Mouse (Mus musculus): Measurements from ENCODE around the gene Hsd17b14.

The Hsd17b14 gene

DNA sequence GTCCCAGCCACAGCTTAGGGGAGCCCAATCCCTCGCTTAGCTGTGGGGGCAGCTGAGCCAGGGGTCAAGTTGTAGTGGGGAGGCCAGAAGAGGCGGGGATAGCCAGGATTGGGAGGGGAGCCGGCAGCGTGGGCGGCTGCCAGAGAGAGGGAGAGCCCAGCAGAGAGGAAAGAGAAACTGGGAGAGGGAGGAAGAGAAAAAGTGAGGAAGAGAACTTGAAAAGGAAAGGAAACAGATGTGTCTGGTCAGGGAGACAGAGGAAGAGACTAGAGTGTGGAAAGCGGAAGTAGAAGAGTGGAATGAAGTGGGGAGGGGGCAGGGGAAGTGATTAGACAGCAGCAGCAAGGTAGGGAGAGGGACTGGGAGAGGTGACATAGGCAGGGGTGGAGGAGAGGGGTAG, 25.2 kb upstream of the Hsd17b14 start:
- no peak for DNase-seq (ENCODE audit: low spot score)

DNA sequence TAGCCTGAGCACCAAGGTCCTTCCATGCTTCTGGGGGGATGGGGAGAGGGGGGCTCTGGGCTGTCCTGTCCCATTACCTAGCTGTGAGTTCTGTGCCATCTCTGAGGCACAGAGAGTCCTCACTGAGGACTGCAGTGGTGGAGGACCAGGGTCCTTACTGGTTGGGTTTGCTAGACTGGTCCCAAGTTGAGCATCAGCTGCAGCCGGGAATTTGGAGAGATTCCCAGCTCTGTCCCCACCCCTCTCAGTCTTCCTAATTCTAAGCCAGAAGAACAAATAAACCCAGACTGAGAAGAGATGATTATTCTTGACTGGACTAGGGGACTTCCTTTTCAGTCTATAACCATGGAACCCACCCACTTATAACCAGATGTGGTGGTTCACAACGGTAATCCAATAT, 24.1 kb upstream of the Hsd17b14 start:
- no peak for DNase-seq (ENCODE audit: low spot score)

DNA sequence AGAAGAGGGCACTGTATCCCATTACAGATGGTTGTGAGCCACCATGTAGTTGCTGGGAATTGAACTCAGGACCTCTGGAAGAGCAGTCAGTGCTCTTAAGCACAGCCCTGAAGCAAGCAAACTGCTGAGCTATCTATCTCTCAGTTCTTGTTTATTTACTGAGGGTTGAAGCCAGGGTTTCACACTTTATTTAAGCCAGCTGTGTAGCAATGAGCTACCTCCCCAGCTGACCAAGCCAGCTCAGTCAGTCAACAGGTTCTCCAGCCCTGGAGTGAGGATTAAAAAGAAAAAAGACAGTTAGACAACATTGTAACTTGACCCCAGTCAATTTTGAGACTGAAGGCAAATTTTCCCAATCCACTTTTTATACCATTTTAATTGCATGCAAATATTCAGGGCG, 19.0 kb upstream of the Hsd17b14 start:
- DNase-seq (ENCODE audit: low spot score), result no peak

DNA sequence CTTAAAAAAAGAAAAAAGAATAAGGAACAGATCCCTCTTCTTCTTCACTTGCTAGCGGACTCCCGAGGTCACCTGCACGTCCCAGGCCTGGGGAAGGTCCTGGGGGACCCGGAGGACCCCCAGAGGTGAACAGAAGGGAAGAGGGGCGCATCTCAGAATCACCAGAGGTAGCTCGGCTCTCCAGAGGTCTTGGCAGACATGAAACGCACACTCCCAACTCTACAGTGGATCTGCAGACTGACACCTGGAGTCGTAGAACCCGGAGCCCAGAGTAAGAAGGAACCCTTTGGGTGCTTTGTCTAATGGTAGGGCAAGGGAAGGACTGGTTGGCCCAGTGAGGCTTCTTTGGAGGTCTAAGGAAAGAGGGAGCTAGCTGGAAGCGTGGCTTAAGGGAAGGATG, 17.1 kb upstream of the Hsd17b14 start:
- no peak for DNase-seq (ENCODE audit: low spot score)

DNA sequence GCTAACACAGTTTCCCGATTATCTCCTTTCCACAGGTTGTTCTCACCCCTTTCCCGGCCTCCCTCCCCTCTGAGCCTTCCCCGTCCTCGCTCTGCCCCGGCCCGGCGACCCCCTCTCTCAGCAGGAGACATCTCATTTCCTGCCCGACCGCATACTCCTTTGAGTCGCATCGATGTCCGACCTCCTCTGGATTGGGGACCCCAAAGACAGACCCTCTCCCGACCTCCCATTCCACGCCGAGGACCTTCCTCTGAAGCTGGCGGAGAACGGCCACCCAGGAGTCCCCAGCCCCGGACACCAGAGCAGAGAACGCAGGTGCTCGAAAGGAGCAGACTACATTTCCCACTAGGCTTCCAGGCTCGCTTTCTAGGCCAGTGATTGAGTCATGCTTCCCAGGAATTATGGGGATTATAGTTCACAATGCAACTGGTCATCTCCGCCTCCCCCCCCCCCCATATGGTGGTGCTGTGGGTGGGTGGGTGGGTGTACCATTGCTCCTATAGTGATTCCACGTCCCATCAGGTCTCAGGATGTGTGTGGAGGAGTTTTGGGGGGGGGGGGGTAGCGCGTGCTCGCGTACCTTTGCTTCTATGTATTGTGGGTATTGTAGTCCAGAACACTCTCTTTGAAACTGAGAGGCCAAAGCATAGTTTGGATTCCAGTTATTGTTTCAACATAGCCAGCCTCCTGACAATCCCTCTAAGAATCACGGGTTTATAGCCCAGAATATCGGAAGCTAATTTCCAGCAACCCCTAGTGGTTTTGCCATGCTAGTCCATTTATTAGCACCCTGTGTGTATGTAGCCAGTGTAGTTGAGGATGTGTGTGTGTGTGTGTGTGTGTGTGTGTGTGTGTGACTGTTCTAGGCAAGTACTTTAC, 16.3 kb upstream of the Hsd17b14 start:
- DNase-seq (ENCODE audit: low spot score), result no peak

DNA sequence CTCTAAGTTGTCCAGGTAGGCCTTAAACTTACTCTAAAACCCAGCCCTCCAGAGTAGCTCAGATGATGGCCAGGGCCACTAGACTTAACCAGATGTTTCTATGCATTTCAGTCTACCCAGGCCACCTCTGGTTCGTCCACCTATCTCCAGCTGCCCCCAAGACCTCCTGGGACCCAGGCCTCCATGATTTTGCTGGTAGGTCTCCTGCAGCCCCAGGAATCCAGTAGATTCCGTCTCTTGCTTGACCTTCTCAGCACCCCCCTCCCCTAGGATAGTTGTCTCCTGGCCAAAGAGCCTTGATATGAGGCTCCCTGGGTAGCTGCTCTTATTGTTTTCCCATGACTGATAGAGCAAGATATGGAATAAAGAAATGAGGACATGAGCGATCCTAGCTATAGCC, 15.6 kb upstream of the Hsd17b14 start:
- DNase-seq (ENCODE audit: low spot score), result no peak

DNA sequence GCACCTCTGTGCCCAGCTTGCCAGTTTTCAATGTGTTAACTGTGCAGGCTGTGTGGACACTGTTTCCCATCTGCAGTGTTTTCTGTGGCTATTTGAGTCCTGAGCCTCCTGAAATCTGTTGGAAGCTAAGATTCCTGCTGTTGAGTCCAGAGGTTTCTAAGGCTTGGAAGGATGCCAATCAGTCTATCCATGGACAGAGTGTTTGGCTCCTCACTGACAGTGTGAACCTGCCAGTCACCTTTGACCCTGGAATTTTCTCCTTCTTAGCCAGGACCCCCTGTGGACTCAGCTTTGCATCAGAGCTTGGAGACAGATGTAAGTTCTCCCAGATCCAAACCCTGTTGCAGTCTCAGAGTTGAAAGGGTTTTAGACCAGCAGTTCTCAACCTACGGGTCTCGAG, 14.5 kb upstream of the Hsd17b14 start:
- no peak for DNase-seq (ENCODE audit: low spot score)

DNA sequence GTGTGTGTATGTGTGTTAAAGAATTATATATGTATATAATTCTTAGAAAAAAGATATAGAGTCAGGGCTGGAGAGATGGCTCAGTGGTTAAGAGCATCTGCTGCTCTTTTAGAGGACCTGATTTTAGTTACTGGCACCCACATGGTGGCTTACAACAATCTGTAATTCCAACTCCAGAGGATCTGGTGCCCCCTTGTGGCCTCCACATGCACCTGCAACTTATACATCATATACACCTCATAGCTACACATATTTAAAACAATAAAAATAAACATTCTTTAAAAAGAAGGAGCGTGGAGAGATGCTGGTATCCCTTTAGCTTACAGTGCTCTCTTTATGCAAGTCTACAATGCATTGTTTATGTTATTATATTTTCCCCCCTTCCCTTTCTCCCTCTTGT, 10.2 kb upstream of the Hsd17b14 start:
- no peak for DNase-seq (ENCODE audit: low spot score)

DNA sequence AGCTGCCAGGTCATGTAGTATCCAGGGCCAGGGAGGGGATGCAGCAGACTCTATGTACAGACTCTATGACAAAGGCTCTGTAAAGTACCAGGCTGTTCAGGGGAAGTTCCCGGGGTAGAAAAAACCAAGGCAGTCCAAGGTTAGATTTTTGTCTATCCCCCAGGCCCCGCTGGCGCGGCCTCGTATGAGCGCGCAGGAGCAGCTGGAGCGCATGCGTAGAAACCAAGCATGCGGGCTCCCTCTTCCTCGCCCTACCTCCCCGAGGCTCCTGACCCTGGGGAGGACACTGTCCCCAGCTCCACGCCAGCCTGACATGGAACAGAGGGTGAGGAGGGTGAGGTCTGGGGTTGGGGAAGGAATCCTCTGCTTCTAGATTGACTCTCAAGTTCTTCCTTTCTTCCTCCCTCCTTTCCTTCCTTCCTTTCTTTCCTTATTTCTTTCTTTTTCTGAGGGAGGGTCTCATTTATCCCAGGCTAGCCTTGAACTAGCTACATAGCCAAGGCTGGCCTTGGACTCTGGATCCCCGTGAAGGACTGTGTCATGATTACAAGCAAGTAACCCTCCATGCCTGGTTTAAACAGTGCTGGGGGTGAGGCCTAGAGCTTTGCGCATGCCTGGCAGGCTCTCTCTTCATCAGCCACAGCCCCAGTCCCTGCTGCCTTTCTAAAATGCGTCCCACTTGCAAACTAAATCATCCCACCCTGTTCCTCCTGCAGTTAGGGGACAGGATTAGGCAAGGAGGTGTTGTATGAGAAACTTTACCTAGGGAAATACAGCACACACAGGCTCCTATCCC, 4.9 kb upstream of the Hsd17b14 start:
- DNase-seq (ENCODE audit: low spot score), result no peak

DNA sequence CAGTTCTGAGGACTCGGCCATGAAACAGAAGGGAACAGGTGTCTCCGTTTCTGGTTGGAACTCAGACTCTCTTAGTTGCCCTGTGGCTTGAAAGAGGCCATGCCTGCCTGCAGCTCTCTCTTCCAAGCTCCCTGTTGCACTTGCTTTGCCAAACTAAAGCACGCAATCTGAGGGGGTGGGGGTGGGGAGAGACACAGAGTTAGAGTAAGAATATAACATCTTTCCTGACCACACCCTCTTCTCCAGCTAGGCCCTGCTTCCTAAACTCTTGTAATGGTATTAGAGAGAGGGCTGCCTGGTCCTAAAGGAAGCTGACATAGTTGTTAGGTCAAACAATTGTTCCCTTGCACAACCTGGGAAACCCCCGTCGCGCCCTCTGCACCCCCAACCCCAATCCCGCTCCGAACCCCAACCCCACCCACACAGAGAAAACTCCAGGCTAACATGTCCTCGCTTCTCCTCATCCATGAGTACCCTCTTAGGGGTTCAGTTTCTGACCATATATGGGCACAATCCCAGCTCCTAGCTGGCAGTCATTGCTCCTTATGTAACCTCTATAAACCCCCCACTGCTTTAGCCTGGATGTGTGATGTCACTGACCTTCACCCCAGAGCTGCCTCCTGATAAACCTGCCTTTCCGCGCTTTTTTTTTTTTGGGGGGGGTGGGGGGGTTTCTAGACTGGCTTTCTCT, 3.7 kb upstream of the Hsd17b14 start:
- no peak for DNase-seq (ENCODE audit: low spot score)

DNA sequence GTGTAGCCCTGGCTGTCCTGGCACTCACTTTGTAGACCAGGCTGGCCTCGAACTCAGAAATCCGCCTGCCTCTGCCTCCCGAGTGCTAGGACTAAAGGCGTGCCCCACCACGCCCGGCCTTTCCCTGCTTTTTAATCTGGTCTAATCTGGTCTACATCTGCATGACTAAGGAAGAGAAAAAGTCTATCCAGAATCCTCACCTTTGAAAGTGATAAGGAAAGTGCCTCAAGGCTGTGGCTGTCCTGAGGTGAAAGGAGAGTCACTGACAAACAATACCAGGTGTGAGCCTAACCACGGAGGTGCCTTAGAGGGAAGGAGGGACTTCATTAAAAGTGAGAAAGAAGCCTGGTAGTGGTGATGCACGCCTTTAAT, 3.2 kb upstream of the Hsd17b14 start:
- no peak for DNase-seq (ENCODE audit: low spot score)

DNA sequence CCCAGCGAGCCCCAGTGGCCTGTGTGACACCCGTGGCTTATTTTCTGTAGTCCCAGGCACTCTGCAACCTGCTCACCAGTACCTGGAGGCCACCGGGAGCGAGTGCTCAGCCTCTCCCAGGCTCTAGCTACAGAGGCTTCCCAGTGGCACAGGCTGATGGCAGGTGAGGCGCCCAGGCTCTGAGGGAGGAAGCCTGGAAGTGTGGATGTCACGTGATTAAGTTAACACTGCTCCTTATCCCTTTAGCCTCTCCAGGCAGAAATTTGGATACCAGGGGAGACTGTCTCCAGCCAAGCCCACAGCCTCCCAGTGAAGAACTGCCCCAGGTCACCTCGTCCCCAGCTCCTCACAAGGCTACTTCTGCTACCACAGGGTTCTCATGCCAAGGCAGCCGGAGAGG, 1.2 kb upstream of the Hsd17b14 start:
- DNase-seq (ENCODE audit: low spot score), result no peak

DNA sequence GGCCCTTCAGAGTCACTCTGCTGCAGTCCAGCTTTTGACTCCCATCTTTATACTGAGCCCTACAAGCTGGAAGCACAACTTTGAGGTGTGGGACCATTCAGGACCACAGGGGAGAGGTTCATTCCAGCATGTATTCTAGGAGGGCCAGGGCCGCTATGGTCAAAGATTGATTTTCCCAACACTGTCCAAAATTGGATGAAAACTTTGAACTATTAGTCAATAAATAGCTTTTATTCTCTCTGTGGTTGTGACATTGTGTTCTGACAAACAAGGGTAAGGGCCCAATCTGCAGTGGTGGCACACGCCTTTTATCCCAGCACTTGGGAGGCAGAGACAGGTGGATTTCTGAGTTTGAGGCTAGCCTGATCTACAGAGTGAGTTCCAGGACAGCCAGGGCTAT, 703 bp upstream of the Hsd17b14 start:
- DNase-seq (ENCODE audit: low spot score), result no peak

DNA sequence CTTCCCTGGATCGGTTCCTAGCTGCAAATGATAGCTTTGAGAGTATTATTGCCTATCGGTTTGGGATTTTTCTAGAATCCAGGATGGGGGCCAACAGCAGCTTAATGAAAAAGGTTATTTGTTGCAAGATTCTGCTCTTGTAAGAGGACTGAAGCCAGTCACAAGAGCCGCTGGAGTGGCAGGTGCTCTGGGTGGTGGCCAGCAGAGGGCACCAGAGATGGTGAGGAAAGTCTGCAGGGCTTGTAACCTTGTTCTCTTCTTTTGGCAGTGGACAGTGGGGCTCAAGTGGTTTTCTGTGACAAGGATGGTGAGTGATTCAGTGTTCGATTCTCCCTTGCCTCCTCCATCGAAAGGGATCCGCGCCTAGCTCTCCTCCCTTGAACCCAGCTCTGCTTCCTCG, 1.1 kb downstream of the Hsd17b14 start:
- DNase-seq (ENCODE audit: low spot score), result no peak

DNA sequence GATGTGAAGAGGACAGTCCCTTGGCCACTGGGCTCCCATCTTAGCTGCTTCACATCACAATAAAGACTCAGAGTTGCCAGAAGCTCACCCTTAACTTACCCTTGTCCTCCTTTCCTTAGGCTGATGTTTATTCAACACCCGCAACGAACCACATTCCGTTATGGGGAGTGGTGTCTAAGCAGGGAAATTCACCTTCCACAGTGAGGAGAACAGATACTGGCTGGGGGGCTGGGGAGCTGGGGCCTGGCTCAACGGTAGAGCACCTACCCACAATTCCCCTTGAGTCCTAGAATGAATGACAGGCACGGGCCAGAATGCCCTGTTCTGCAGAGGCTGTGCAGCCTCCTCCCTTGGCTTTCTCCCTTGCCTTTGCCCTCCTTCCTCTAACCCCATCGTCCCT, 4.2 kb downstream of the Hsd17b14 start:
- no peak for DNase-seq (ENCODE audit: low spot score)

DNA sequence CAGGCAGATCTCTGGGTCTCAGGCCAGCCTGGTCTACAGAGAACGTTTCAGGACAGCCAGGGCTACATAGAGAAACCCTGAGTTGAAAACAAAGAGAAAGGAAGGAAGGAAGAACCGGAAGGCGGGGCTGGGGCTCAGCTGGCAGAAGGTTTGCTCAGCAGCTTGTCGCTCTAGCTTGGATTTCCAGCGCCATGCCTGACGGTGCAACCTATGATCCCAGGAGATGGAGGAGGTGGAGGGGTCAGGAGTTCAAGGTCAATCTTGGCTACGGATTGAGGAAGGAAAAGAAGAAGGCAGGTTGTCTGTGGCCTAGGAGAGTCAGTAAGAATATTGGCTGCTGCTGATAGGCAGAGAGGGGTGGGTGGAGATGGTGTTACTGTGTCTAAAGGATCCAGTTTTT, 5.5 kb downstream of the Hsd17b14 start:
- DNase-seq (ENCODE audit: low spot score), result no peak

DNA sequence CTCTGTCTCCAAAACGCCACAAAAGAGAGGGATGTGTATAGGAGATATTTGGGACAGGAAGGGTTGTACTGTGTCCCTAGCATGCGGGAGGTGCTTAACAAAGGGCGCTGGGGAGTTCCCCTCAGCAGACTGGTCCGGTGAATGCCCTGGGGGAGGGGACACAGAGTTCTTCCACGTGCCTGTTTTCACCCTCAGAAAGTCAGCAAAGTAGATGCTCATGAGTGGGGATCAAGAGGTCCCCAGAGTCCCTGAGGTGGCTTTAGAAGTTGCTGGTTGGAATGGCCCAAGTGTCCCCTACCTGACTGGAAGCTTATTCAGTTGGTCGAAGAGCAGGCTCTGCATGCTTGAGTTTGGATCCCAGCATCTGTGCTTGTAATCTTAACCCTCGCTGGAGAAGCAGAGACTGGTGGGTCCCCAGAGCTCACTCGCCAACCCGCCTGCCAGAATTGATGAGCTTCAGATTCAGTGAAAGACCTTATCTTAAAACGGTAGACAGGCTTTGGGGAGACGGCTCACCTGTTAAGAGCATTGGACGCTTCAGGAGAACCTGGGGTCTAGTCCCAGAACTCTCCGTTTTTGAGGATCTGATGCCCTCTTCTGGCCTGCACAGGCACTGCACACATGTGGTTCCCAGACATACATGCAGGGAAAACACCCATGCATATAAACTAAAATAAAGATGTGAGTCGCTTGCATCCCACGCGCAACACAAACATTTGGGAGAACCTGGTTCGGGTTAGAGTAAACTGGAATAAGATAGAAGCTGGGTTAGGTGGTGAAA, 6.3 kb downstream of the Hsd17b14 start:
- DNase-seq (ENCODE audit: low spot score), result peak; percentile 78

DNA sequence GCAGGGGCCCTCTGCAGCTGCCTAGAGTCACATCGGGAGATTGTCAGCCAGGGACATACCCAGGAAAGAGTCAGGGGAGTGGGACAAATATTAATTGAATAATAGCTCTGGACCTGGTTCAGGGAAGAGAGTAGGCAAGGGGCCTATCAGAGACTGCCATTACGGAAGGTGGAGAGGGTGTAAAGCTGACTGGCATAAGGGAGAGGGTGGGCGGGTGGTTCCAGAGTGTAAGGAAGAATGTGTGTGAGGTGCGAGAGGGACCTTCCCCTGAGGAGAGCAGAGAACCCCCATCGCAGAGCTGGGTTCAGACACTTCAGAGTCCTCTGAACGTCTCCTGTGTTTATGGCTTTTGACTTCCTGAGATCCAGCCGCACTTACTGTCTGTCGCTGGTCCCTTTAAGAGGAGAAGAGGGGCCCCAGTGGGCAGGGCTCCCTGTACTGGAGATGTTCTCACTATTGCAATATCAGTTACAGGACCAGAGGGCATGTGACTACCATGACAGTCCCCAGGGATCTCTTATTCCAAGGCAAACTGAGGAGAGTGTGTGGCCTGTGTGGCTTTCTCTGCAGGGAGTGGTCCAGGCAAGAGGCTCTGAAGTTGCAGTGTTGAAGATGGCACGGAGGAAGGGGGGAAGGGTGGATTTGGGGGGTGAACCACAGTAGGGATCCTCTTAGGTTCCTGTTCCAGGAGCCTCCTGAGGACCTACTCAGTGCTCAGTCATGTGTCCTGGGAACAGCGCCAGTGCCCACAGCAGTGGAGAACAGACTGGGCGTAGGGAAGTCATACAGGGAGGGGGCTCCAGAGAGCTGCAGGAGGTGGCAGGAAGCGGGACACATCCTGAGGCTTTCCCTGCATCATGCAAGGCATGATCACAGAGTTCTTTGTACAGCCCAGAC, 7.2 kb downstream of the Hsd17b14 start:
- DNase-seq (ENCODE audit: low spot score), result no peak

DNA sequence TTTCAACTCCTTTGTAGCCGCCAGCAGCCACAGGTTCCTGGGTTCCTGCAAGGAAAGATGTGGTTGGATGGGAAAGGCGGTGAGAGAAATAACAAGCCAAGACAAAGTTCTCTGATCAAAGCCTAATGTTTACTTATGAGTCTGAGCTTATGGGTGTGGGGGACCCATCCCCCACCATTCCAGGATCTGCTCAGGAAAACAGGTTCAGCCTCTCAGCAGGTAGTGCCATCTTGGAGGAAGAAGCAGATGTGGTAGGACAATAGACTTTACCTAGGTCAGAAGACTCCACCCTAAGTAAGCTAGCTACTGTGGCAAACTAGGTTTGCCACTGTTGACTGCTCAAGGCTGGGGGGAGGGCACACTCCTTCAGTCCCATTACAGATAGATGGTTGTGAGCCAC, 10.1 kb downstream of the Hsd17b14 start:
- DNase-seq (ENCODE audit: low spot score), result no peak

DNA sequence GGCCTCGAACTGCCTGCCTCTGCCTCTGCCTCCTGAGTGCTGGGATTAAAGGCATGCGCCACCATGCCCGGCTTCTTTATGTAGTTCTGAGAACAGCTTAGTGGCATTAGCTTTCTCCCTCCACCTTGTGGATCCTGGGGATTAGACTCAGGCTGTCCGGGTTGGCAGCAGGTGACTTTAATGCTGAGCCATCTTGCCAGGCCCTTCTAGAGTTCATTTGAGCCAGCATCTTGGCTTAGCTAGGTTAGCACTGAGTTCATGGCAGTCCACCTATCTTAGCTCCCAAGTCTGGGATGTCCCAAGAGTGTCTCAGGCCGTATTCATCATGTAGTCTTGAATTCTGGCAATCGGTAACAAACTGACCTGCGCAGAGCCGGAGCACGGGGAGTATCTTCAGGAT, 10.8 kb downstream of the Hsd17b14 start:
- no peak for DNase-seq (ENCODE audit: low spot score)

DNA sequence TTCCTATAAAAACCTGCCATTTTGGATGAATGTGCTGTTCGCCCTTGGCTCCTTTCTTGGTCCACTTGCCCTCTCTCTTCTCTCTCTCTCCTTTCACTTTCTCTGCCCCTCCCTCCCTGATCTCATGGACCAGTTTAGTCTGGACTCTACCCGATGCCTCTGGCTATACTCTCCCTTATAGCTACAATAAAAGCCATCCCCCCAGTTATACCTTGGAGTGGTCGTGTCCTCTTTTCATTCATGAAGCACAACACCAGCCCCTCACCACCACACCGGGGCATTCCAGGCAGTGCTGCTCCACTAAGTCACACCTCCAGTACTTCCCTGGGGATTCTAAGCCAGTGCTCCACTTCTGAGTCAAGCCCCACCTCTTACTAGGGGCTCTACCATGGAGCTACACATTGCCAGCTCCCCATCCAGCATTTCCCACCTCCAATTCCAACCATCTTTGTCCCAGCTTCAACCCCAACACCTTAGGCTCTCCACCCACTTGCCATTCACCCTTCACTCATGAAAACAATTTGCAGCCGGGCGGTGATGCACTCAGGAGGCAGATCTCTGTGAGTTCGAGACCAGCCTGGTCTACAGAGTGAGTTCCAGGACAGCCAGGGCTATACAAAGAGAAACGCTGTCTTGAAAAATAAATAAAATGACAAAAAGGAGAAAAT, 12.6 kb downstream of the Hsd17b14 start:
- DNase-seq (ENCODE audit: low spot score), result no peak
